Mouse (Mus musculus) heart, postnatal 0 days (tissue): ENCODE results near the gene Atf4.

Source experiments
- CTCF ChIP-seq: IDR thresholded peaks from 2 replicates; pipeline ENCODE4 v1.5.1; 2016; ENCODE audit warnings: antibody characterized with exemption, control low read depth, low read depth
- EP300 ChIP-seq: IDR thresholded peaks from 2 replicates; pipeline ENCODE4 v1.6.1; 2016; ENCODE audit warnings: antibody characterized with exemption, low read depth

DNA sequence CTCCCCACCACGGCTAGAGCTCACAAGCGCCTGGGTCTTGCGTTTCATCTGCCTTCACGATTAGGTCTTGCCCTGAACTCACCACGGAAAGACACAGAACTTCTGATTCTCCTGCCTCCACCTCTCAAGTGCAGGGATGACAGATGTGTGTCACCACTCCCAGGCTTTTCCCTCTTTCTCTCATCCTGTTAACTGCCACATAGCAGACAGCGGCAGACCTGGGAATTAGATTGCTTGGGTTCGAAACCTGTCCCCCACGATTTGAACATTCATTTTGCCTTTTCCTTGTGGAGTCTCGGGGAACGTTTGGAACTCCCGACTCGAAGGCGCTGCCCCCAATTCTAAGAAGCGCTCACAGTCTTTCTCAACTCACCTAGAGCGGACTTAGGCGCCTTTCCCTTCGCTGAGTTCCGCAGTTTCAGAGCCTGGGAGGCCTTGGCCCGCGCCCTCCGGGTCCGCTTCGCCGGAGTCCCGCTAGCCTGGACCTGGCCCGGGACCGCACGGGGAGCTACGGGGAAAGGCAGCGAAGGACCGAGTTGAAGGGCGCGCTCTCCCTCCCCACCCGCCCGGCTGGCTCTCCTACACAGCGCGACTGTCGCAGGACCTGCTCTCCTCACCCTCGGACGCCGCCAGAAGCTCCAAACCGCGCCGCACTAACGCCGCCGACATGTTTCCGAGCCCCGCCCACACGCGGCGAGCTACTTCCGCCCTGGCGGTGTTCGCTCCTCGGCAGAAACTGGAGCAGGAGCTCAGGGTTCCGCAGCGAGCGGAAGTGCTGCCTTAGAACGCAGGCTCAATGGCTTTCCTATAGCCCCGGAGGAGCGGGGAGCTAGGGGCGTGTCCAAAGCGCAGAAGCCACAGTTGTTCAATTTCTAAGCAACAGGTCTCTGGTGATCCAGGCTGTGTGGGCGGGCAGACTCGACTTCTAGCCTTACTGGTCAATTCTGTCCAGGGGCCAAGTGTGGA is 8.9 kb downstream of the Atf4 start, which contains the start of gene Rps19bp1:
- TF ChIP-seq CTCF (no peak), EP300 (0 out of 2 replicates have a peak, but pooled peaks have one; percentile 11)
